ENCODE assay signal across 17 mouse cellular contexts in genomic region chr10:127017071-127017470, GRCm38 (mm10). TPM values are rescaled to one million over a fixed set of nuclear protein-coding genes. Genes with fewer than 3 reads are reported as not detected.
"Had no signal": no experiment of that assay in that cellular context is flagged by ENCODE, and none has a peak within 500 bp of the region (broad histone marks: within the 10 kb centered on the region; RNA-seq: fewer than 3 reads in every experiment).

No protein-coding gene starts in this region.

- H3K4me2 ChIP-seq: kidney, embryonic 15.5 days; liver, embryonic 12.5 days; liver, embryonic 15.5 days; lung, embryonic 15.5 days; midbrain, embryonic 13.5 days; neural tube, embryonic 13.5 days; stomach, embryonic 15.5 days had no signal

- DNase-seq: layer of hippocampus, postnatal 36 days; liver; lung, adult 18-20 months; right cerebral cortex, postnatal 25 days; spleen, adult 18-20 months; thymus, postnatal 25 days had no signal

- H3K27me3 ChIP-seq: kidney, embryonic 15.5 days; liver, embryonic 15.5 days; lung, embryonic 15.5 days; midbrain, embryonic 13.5 days; neural tube, embryonic 13.5 days; stomach, embryonic 15.5 days had no signal

- H3K9me3 ChIP-seq: kidney, embryonic 15.5 days; liver, embryonic 12.5 days; liver, embryonic 15.5 days; lung, embryonic 15.5 days; midbrain, embryonic 13.5 days; neural tube, embryonic 13.5 days; stomach, embryonic 15.5 days had no signal

- H3K4me1 ChIP-seq: kidney, embryonic 15.5 days; liver, embryonic 12.5 days; liver, embryonic 15.5 days; lung, embryonic 15.5 days; midbrain, embryonic 13.5 days; neural tube, embryonic 13.5 days; stomach, embryonic 15.5 days had no signal

- H3K36me3 ChIP-seq: liver, embryonic 15.5 days had no signal

- H3K9ac ChIP-seq: kidney, embryonic 15.5 days; liver, embryonic 12.5 days; liver, embryonic 15.5 days; lung, embryonic 15.5 days; midbrain, embryonic 13.5 days; neural tube, embryonic 13.5 days; stomach, embryonic 15.5 days had no signal

- ATAC-seq: liver, embryonic 12.5 days; midbrain, embryonic 13.5 days; midbrain, embryonic 16.5 days had no signal

- H3K27ac ChIP-seq: kidney, embryonic 15.5 days; left cerebral cortex, adult 2 months; liver, embryonic 12.5 days; liver, embryonic 15.5 days; lung, embryonic 15.5 days; midbrain, embryonic 13.5 days; neural tube, embryonic 13.5 days; stomach, embryonic 15.5 days had no signal

- H3K4me3 ChIP-seq: kidney, embryonic 15.5 days; left cerebral cortex, adult 2 months; liver, embryonic 12.5 days; liver, embryonic 15.5 days; lung, embryonic 15.5 days; midbrain, embryonic 13.5 days; myocyte; neural tube, embryonic 13.5 days; stomach, embryonic 15.5 days had no signal

RNA-seq across cellular contexts. Expression of gene Eef1akmt3, which starts 24.2 kb away (rescaled TPM):
- polyA plus RNA-seq: thymus, postnatal 0 days had no signal

RNA-seq across cellular contexts. Expression of gene Cyp27b1, which starts 31.0 kb away (rescaled TPM):
- polyA plus RNA-seq: liver, embryonic 15.5 days had no signal
